Mouse (Mus musculus): ENCODE data around the gene Selenok. TPM values are rescaled to one million over a fixed set of nuclear protein-coding genes. Genes with fewer than 3 reads are reported as not detected.
A peak's percentile ranks its signal among the peaks of the same experiment; 100 is the strongest.

Selenok gene
- polyA plus RNA-seq, 1 experiment from 2014 or later = 150 TPM

- Histone ChIP-seq H3K4me3 (ENCODE audit: low read depth, low read length) (no peak overlapping the region), H3K27me3 (ENCODE audit: insufficient read depth, low read length) (no peaks in the 10 kb centered on the region), H3K9me3 (ENCODE audit: low read length) (no peaks in the 10 kb centered on the region), H3K36me3 (replicated peaks; ENCODE audit: insufficient read depth, low read length) (no peaks in the 10 kb centered on the region), H3K4me1 (ENCODE audit: insufficient read depth) (peaks cover 36% of the 10 kb centered on the region), H3K9ac (replicated peaks) (no peak overlapping the region), H3K4me2 (ENCODE audit: low read depth, low read length) (no peak overlapping the region), H3K27ac (ENCODE audit: low read depth) (0 out of 2 replicates have a peak overlapping the region, but pooled peaks have one; percentile 6)
- TF ChIP-seq CTCF (IDR thresholded peaks at IDR 0.05; ENCODE audit: low read depth) (no peak), EP300 (IDR thresholded peaks at IDR 0.05; ENCODE audit: low read depth) (no peak)
- DNase-seq (no peak), ATAC-seq (no peak)
- WGBS (ENCODE audit: insufficient replicate concordance) = 48% methylated on average over 1 of the region's 1 CpGs
Observed at GRCm38 (mm10) chr14:30015008-30015407, 46.9 kb downstream of the Selenok start.

GRCm38 (mm10) chr14:30016666-30017065 lies 48.6 kb downstream of the Selenok start:
- DNase-seq (no peak), ATAC-seq (peak; percentile 77)
- Histone ChIP-seq H3K4me3 (ENCODE audit: low read depth, low read length) (no peak overlapping the region), H3K27me3 (ENCODE audit: insufficient read depth, low read length) (no peaks in the 10 kb centered on the region), H3K9ac (replicated peaks) (no peak overlapping the region), H3K4me2 (ENCODE audit: low read depth, low read length) (no peak overlapping the region), H3K4me1 (ENCODE audit: insufficient read depth) (peaks cover 33% of the 10 kb centered on the region), H3K27ac (ENCODE audit: low read depth) (no peak overlapping the region), H3K9me3 (ENCODE audit: low read length) (no peaks in the 10 kb centered on the region), H3K36me3 (replicated peaks; ENCODE audit: insufficient read depth, low read length) (no peaks in the 10 kb centered on the region)
- 54% methylated on average over 5 of the region's 5 CpGs for WGBS (ENCODE audit: insufficient replicate concordance)
- TF ChIP-seq EP300 (IDR thresholded peaks at IDR 0.05; ENCODE audit: low read depth) = no peak
- TF ChIP-seq CTCF (IDR thresholded peaks at IDR 0.05; ENCODE audit: low read depth) = no peak

GRCm38 (mm10) chr14:30017794-30018462 lies 49.8 kb downstream of the Selenok start:
- Histone ChIP-seq H3K9me3 (ENCODE audit: low read length) (no peaks in the 10 kb centered on the region), H3K27ac (ENCODE audit: low read depth) (no peak overlapping the region), H3K4me1 (ENCODE audit: insufficient read depth) (peaks cover 27% of the 10 kb centered on the region), H3K27me3 (ENCODE audit: insufficient read depth, low read length) (no peaks in the 10 kb centered on the region), H3K4me3 (ENCODE audit: low read depth, low read length) (no peak overlapping the region), H3K36me3 (replicated peaks; ENCODE audit: insufficient read depth, low read length) (no peaks in the 10 kb centered on the region), H3K9ac (replicated peaks) (no peak overlapping the region), H3K4me2 (ENCODE audit: low read depth, low read length) (no peak overlapping the region)
- no peak for DNase-seq
- WGBS (ENCODE audit: insufficient replicate concordance) = 75% methylated on average over 8 of the region's 8 CpGs
- ATAC-seq = no peak
- TF ChIP-seq EP300 (IDR thresholded peaks at IDR 0.05; ENCODE audit: low read depth) = no peak
- no peak for TF ChIP-seq CTCF (IDR thresholded peaks at IDR 0.05; ENCODE audit: low read depth)

- 81% methylated on average over 4 of the region's 4 CpGs for WGBS (ENCODE audit: insufficient replicate concordance)
- ATAC-seq (no peak), DNase-seq (no peak)
- Histone ChIP-seq H3K9me3 (ENCODE audit: low read length) (no peaks in the 10 kb centered on the region), H3K27ac (ENCODE audit: low read depth) (no peak overlapping the region), H3K4me2 (ENCODE audit: low read depth, low read length) (no peak overlapping the region), H3K27me3 (ENCODE audit: insufficient read depth, low read length) (no peaks in the 10 kb centered on the region), H3K4me3 (ENCODE audit: low read depth, low read length) (no peak overlapping the region), H3K4me1 (ENCODE audit: insufficient read depth) (peaks cover 27% of the 10 kb centered on the region), H3K9ac (replicated peaks) (no peak overlapping the region), H3K36me3 (replicated peaks; ENCODE audit: insufficient read depth, low read length) (no peaks in the 10 kb centered on the region)
- TF ChIP-seq EP300 (IDR thresholded peaks at IDR 0.05; ENCODE audit: low read depth) (no peak), CTCF (IDR thresholded peaks at IDR 0.05; ENCODE audit: low read depth) (no peak)
Observed at GRCm38 (mm10) chr14:30018463-30018801, 50.3 kb downstream of the Selenok start.

GRCm38 (mm10) chr14:30018846-30019245 lies 50.7 kb downstream of the Selenok start:
- DNase-seq = no peak
- no peak overlapping the region for H3K27ac ChIP-seq (ENCODE audit: low read depth)
- WGBS (ENCODE audit: insufficient replicate concordance) = 87% methylated on average over 6 of the region's 6 CpGs

GRCm38 (mm10) chr14:30019375-30019774 lies 51.3 kb downstream of the Selenok start:
- Histone ChIP-seq H3K9me3 (ENCODE audit: low read length) (no peaks in the 10 kb centered on the region), H3K4me1 (ENCODE audit: insufficient read depth) (peaks cover 24% of the 10 kb centered on the region), H3K27ac (ENCODE audit: low read depth) (no peak overlapping the region), H3K4me2 (ENCODE audit: low read depth, low read length) (no peak overlapping the region), H3K9ac (replicated peaks) (no peak overlapping the region), H3K36me3 (replicated peaks; ENCODE audit: insufficient read depth, low read length) (no peaks in the 10 kb centered on the region), H3K27me3 (ENCODE audit: insufficient read depth, low read length) (no peaks in the 10 kb centered on the region), H3K4me3 (ENCODE audit: low read depth, low read length) (no peak overlapping the region)
- DNase-seq (no peak), ATAC-seq (no peak)
- 85% methylated on average over 8 of the region's 8 CpGs for WGBS (ENCODE audit: insufficient replicate concordance)
- TF ChIP-seq EP300 (IDR thresholded peaks at IDR 0.05; ENCODE audit: low read depth) (no peak), CTCF (IDR thresholded peaks at IDR 0.05; ENCODE audit: low read depth) (no peak)

More at GRCm38 (mm10) chr14:30018846-30019245, 50.7 kb downstream of the Selenok start:
- no peak overlapping the region for H3K9ac ChIP-seq (replicated peaks)
- H3K9me3 ChIP-seq (ENCODE audit: low read length) = no peaks in the 10 kb centered on the region
- H3K4me2 ChIP-seq (ENCODE audit: low read depth, low read length) = no peak overlapping the region
- TF ChIP-seq CTCF (IDR thresholded peaks at IDR 0.05; ENCODE audit: low read depth) (no peak), EP300 (IDR thresholded peaks at IDR 0.05; ENCODE audit: low read depth) (no peak)
- H3K27me3 ChIP-seq (ENCODE audit: insufficient read depth, low read length) = no peaks in the 10 kb centered on the region
- ATAC-seq = no peak
- peaks cover 27% of the 10 kb centered on the region for H3K4me1 ChIP-seq (ENCODE audit: insufficient read depth)
- no peak overlapping the region for H3K4me3 ChIP-seq (ENCODE audit: low read depth, low read length)
- H3K36me3 ChIP-seq (replicated peaks; ENCODE audit: insufficient read depth, low read length) = no peaks in the 10 kb centered on the region
